Mouse (Mus musculus): ENCODE data around the gene Ifrd2. TPM values are rescaled to one million over a fixed set of nuclear protein-coding genes. Genes with fewer than 3 reads are reported as not detected.
A peak's percentile ranks its signal among the peaks of the same experiment; 100 is the strongest.

Ifrd2 gene
- 10 to 100 TPM; 10.5 to 10.9 TPM for total RNA-seq (2021)
- long read RNA-seq, experiment 1, transcript Ifrd2-201 (12 exons, 2,056 nt) = major isoform, 6 of 14 reads
- long read RNA-seq, experiment 1, partial matches to known transcripts = 1 of 14 reads
- long read RNA-seq, experiment 1, other reads (novel, unspliced or antisense) = 6 of 14 reads
- long read RNA-seq, experiment 2, partial matches to known transcripts = 1 of 11 reads
- long read RNA-seq, experiment 2, other reads (novel, unspliced or antisense) = 4 of 11 reads

DNA sequence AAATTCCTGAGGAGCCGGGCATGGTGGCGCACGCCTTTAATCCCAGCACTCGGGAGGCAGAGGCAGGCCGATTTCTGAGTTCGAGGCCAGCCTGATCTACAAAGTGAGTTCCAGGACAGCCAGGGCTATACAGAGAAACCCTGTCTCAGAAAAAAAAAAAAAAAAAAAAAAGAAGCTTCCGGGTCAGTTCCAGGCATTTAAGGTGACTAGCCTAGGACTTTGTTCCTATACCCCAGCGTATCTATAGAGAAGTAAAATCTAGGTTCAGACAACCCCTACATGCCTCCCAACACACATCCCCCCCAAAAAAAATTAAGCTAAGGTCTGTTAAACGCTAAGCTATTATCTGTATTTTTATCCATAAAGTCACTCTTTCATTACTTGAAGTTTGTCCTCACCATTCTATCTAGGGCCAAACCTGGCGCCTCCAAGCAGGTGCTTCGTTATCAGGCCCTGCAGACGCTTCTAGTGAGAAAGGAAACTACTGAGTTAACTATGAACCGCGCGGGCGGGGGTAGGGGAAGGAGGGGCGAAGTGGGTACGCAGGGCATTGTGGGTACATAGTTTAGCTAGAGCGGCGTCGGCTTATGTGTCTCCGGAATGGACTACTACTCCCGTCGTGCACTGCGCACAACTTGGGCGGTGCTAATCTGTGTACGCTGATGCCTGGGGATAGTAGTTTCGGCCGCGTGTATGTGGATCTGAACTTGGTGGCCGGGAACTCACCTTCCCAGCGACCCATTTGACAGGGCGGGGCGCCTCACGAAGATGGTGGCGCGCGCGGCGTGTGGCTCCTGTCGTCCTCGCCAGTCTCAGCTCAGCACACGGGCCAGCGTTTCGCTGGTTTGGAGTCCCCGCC is at the start of gene Ifrd2:
Gene Ifrd2, plus strand, starts transcription at position 669 of the 859 bp plus-strand sequence.
- intact Hi-C loops (cut with DNase I) = loop anchor here (1.0 kb wide), 1 partner anchor 25 kb away; no protein-coding TSS in a partner anchor
- TF ChIP-seq CTCF (IDR thresholded peaks at IDR 0.05) = no peak
- peak within 1 kb of the TSS; percentile 70 for H3K27ac ChIP-seq
- H3K4me3 ChIP-seq = peak within 1 kb of the TSS; percentile 81
- peak; percentile 95 to 97 for DNase-seq (ENCODE audit: extremely low spot score in 1 of 2, low spot score in 2 of 2)

DNA sequence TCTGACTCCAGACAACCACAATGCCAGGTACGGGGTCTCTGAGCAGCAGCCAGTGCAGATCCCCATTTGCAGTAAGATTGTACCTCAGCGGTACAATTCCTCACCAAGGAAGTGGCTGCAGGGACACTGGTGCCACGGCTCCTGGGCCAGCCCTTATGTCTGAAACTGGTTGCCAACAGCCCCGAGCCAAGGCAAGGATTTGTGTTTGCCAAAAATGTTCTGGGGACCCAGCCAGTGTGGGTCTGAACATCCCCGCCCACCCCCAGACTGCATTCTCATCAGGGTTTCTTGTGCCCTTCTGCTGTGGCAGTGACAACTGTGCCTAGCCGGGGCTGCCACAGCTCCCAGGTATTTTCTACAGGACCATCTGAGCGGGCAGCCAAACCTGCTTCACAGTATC is 49.2 kb upstream of the Ifrd2 start:
- Histone ChIP-seq H3K27ac (no peak overlapping the region), H3K4me3 (no peak overlapping the region)
- TF ChIP-seq CTCF (IDR thresholded peaks at IDR 0.05) = no peak
- intact Hi-C loops (cut with DNase I) = loop anchor here (10.0 kb wide), 1 partner anchor 653 kb away; the partner anchor contains the start of gene Rbm15b
- DNase-seq (ENCODE audit: extremely low spot score in 1 of 2, low spot score in 2 of 2) = no peak

- no peak overlapping the region for H3K27ac ChIP-seq
- no peak for TF ChIP-seq CTCF (IDR thresholded peaks at IDR 0.05)
- intact Hi-C loops (cut with DNase I) = loop anchor here (10.0 kb wide), 1 partner anchor 654 kb away; the partner anchor contains the start of gene Rbm15b
- H3K4me3 ChIP-seq = no peak overlapping the region
- DNase-seq (ENCODE audit: extremely low spot score in 1 of 2, low spot score in 2 of 2) = no peak
These were observed 48.7 kb upstream of the Ifrd2 start for GRCm38 (mm10) chr9:107538711-107539110.

DNA sequence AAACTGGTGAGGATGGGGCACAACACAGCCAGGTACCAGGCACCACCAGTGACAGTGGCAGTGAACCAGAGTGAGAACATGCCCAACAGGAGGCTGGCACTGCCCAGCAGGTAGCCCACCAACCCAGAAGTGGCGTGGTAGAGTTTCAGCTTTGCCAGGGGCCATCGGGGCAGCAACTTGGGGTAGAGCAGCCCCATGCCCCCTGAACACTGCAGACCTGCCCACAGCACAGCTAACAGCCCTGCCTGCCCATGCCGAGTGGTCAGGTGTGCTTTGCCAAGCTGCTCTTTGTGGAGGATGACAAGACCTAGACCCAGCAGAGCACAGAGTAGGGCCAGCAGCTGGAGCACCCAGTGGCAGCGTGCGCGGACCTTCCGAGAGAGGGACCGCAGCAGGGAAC is 47.5 kb upstream of the Ifrd2 start:
- intact Hi-C loops (cut with DNase I) = loop anchor here (10.0 kb wide), 1 partner anchor 655 kb away; the partner anchor contains the start of gene Rbm15b
- TF ChIP-seq CTCF (IDR thresholded peaks at IDR 0.05) = no peak
- Histone ChIP-seq H3K27ac (no peak overlapping the region), H3K4me3 (no peak overlapping the region)
- DNase-seq (ENCODE audit: extremely low spot score in 1 of 2, low spot score in 2 of 2) = no peak

DNA sequence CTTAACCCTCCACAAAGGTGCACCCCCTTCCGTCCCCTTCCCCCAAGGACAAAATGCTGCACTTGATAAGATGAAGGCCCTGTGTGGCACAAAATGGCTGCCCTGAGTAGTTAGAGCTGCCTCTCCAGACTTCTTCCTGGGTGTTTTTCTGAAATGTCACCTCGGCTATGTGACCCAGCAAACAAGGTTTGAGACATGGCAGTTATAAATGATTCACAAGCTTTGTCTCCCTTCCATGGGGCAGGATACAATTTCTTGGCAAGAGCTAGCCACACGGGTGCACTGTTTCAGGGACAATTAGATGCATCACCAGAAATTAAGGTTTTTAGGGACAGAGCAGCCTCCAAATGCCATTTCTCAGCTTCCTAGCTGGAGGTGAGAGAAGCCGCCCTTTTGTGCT is 47.0 kb upstream of the Ifrd2 start:
- no peak overlapping the region for H3K27ac ChIP-seq
- intact Hi-C loops (cut with DNase I) = no loop called here
- H3K4me3 ChIP-seq = no peak overlapping the region
- DNase-seq (ENCODE audit: extremely low spot score in 1 of 2, low spot score in 2 of 2) = no peak
- no peak for TF ChIP-seq CTCF (IDR thresholded peaks at IDR 0.05)

- DNase-seq (ENCODE audit: extremely low spot score in 1 of 2, low spot score in 2 of 2) = no peak
- H3K27ac ChIP-seq = peak overlapping the region; percentile 95
These were observed 46.4 kb upstream of the Ifrd2 start for GRCm38 (mm10) chr9:107541005-107541404.

DNA sequence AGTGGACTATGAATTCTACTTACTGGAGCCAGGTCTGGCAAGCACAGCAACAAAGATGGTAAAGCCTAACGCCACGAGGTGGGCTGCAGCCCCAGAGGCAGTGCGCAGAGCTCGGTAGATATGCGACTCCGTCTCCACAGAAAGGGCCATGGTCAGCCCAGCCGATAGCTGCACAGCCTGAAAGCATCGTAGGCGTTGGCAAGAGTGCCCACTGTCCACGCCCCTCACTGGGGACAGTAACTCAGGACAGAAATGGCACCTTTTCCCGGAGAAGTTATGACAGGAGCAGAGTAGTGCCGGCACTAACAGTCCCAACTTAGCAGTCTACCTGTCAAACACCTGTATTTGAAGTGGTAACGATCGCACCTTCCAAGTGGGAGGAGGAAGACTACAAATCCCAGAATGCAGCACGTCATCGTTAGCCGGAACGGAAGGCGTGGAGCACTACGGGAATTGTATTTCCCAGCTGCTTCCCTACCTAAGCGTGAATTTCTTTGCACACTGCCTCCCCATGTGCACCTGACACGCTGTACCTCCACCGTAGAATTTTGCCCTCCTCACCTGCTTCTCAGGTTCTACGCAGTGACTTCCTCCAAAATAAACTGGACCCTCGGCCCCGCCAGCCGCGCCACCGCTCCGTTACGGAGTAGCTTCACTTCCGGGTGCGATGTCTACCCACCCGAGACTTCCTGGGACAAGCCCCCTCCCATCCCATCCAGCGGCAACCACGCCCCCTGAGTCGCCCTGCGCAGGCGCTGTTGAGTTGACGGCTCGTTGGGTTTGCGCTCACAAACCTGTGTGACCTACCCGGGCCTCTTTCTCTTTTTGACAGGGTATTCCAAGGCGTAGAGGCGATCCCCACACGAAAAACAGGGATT is 45.7 kb upstream of the Ifrd2 start, which contains the start of the genes Cyb561d2 and Nprl2:
Gene Cyb561d2, minus strand, starts transcription at position 720 of the 878 bp plus-strand sequence.
Gene Nprl2, plus strand, starts transcription at position 753 of the 878 bp plus-strand sequence.
- intact Hi-C loops (cut with DNase I) = no loop called here
- no peak; the same call in 1 of the 2 replicates for TF ChIP-seq CTCF (IDR thresholded peaks at IDR 0.05)
- DNase-seq (ENCODE audit: extremely low spot score in 1 of 2, low spot score in 2 of 2) = peak; percentile 91 to 94
- peak within 1 kb of the TSS; percentile 95 for H3K27ac ChIP-seq
- H3K4me3 ChIP-seq = peak within 1 kb of the TSS; percentile 95

More at GRCm38 (mm10) chr9:107541005-107541404, 46.4 kb upstream of the Ifrd2 start:
- TF ChIP-seq CTCF (IDR thresholded peaks at IDR 0.05) = no peak
- peak overlapping the region; percentile 95 for H3K4me3 ChIP-seq
- intact Hi-C loops (cut with DNase I) = no loop called here

- Histone ChIP-seq H3K27ac (peak overlapping the region; percentile 95), H3K4me3 (peak overlapping the region; percentile 95)
- no peak for DNase-seq (ENCODE audit: extremely low spot score in 1 of 2, low spot score in 2 of 2)
- TF ChIP-seq CTCF (IDR thresholded peaks at IDR 0.05) = no peak
- intact Hi-C loops (cut with DNase I) = no loop called here
These were observed 45.1 kb upstream of the Ifrd2 start for GRCm38 (mm10) chr9:107542352-107542686.

GRCm38 (mm10) chr9:107542721-107543120 is 44.7 kb upstream of the Ifrd2 start:
- Histone ChIP-seq H3K4me3 (peak overlapping the region; percentile 95), H3K27ac (peak overlapping the region; percentile 95; the same call in 1 of the 2 replicates)
- DNase-seq (ENCODE audit: extremely low spot score in 1 of 2, low spot score in 2 of 2) = no peak
- intact Hi-C loops (cut with DNase I) = no loop called here
- TF ChIP-seq CTCF (IDR thresholded peaks at IDR 0.05) = no peak

GRCm38 (mm10) chr9:107543299-107543698 is 44.1 kb upstream of the Ifrd2 start:
- Histone ChIP-seq H3K27ac (no peak overlapping the region), H3K4me3 (no peak overlapping the region)
- intact Hi-C loops (cut with DNase I) = no loop called here
- DNase-seq (ENCODE audit: extremely low spot score in 1 of 2, low spot score in 2 of 2) = no peak
- TF ChIP-seq CTCF (IDR thresholded peaks at IDR 0.05) = no peak

DNA sequence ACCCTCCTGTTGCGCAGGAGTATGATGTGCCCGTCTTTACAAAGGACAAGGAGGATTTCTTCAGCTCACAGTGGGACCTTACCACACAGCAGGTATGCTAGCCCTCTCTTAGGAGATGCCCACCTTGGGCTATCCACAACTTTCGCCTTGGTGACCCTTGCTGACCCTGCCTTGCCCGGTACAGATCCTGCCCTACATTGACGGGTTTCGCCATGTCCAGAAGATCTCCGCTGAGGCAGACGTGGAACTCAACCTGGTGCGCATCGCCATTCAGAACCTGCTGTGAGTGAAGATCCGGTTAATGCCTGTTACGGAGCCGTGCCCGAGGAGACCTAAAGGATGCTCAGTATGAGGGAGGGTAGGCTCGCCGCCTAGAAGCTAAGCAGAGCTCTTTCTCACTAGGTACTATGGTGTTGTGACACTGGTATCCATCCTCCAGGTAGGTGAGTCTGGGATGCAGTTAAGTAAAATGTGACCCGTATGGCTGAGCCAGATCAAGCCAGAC is 43.2 kb upstream of the Ifrd2 start:
- Histone ChIP-seq H3K4me3 (no peak overlapping the region), H3K27ac (no peak overlapping the region)
- no peak for TF ChIP-seq CTCF (IDR thresholded peaks at IDR 0.05)
- no peak for DNase-seq (ENCODE audit: extremely low spot score in 1 of 2, low spot score in 2 of 2)
- intact Hi-C loops (cut with DNase I) = no loop called here
